Mouse (Mus musculus) T-helper 2 cell (primary cell): Measurements from ENCODE around the gene Mapk12.

ENCODE experiments used
- in situ Hi-C: fragments of 300-600 bp; cut with MboI, MseI; formaldehyde crosslinking; loops from one replicate; pipeline ENCODE4 v1.15.1; 2025; ENCODE audit warnings: high pct_unique_total_duplicates

Gene Mapk12

GRCm38 (mm10) chr15:89140048-89140658 lies 350 bp downstream of the Mapk12 start:
- in situ Hi-C loops = no loop called here

- in situ Hi-C loops = no loop called here
Measured at GRCm38 (mm10) chr15:89138531-89138930, 2.0 kb downstream of the Mapk12 start.

GRCm38 (mm10) chr15:89138046-89138405 lies 2.5 kb downstream of the Mapk12 start:
- in situ Hi-C loops = no loop called here

- in situ Hi-C loops = no loop called here
Measured at GRCm38 (mm10) chr15:89137378-89138045, 3.0 kb downstream of the Mapk12 start.

GRCm38 (mm10) chr15:89136461-89137155 lies 3.9 kb downstream of the Mapk12 start:
- in situ Hi-C loops = no loop called here

GRCm38 (mm10) chr15:89131316-89131715 lies 9.2 kb downstream of the Mapk12 start:
- in situ Hi-C loops = no loop called here

- in situ Hi-C loops = no loop called here
Measured at GRCm38 (mm10) chr15:89130245-89130644, 10.3 kb downstream of the Mapk12 start.

- in situ Hi-C loops = no loop called here
Measured at GRCm38 (mm10) chr15:89128382-89129350, 11.8 kb downstream of the Mapk12 start, which contains the start of gene Hdac10. Gene Hdac10, minus strand, starts transcription at chr15:89128700.

- in situ Hi-C loops = no loop called here
Measured at GRCm38 (mm10) chr15:89127364-89127940, 13.1 kb downstream of the Mapk12 start.

- in situ Hi-C loops = no loop called here
Measured at GRCm38 (mm10) chr15:89126622-89127021, 13.9 kb downstream of the Mapk12 start.

- in situ Hi-C loops = no loop called here
Measured at GRCm38 (mm10) chr15:89125351-89125750, 15.2 kb downstream of the Mapk12 start.

GRCm38 (mm10) chr15:89124312-89124711 lies 16.2 kb downstream of the Mapk12 start:
- in situ Hi-C loops = no loop called here

GRCm38 (mm10) chr15:89123595-89123994 lies 16.9 kb downstream of the Mapk12 start:
- in situ Hi-C loops = no loop called here

GRCm38 (mm10) chr15:89122649-89123366 lies 17.7 kb downstream of the Mapk12 start, which contains the start of gene Tubgcp6:
Gene Tubgcp6, minus strand, starts transcription at chr15:89123112.
- in situ Hi-C loops = no loop called here

- in situ Hi-C loops = no loop called here
Measured at GRCm38 (mm10) chr15:89118007-89118406, 22.5 kb downstream of the Mapk12 start.

- in situ Hi-C loops = no loop called here
Measured at GRCm38 (mm10) chr15:89110147-89110546, 30.4 kb downstream of the Mapk12 start.

- in situ Hi-C loops = no loop called here
Measured at GRCm38 (mm10) chr15:89106976-89107375, 33.5 kb downstream of the Mapk12 start.

- in situ Hi-C loops = no loop called here
Measured at GRCm38 (mm10) chr15:89106073-89106472, 34.4 kb downstream of the Mapk12 start.

GRCm38 (mm10) chr15:89104425-89104824 lies 36.1 kb downstream of the Mapk12 start:
- in situ Hi-C loops = no loop called here

- in situ Hi-C loops = no loop called here
Measured at GRCm38 (mm10) chr15:89103921-89104320, 36.6 kb downstream of the Mapk12 start.

GRCm38 (mm10) chr15:89102646-89103045 lies 37.9 kb downstream of the Mapk12 start:
- in situ Hi-C loops = no loop called here
